18 mouse cellular contexts compared by ENCODE assay signal in genomic region chr9:57343752-57344151, GRCm38 (mm10).
DNase-seq lines count a peak whose midpoint lies in the region; ATAC-seq and TF ChIP-seq lines count a peak whose summit lies in the region.
"Had no signal": no experiment of that assay in that cellular context is flagged by ENCODE, and none has a peak within 500 bp of the region (broad histone marks: within the 10 kb centered on the region; RNA-seq: fewer than 3 reads in every experiment).

No protein-coding gene starts in this region.

- DNase-seq in lung, postnatal 36 days, result no peak
- peak; percentile 72 for DNase-seq in induced T-regulatory cell, adult 2 months (ENCODE audit: low read depth)
- DNase-seq in thymus, adult 2 months, result peak; percentile 34
- DNase-seq in left cerebral cortex, adult 11 months (ENCODE audit: low spot score), result no peak
- no peak for DNase-seq in kidney, postnatal 25 days
- DNase-seq: adrenal gland, adult 8-10 months; cerebellum, adult 11 months; cerebellum, postnatal 10 days; gastrocnemius, postnatal 14 days; heart, adult 18-20 months; kidney, adult 2 months had no signal

- TF ChIP-seq POLR2A in thymus, adult 2 months (IDR thresholded peaks at IDR 0.05; ENCODE audit: control insufficient read depth, extremely low read depth, insufficient read depth, low read length, poor library complexity), result no peak

- no peak overlapping the region for H3K9ac ChIP-seq in lung, embryonic 16.5 days (ENCODE audit: low read length)
- H3K9ac ChIP-seq: forebrain, embryonic 15.5 days; heart, embryonic 13.5 days; neural tube, embryonic 12.5 days had no signal

- H3K36me3 ChIP-seq in lung, embryonic 16.5 days (ENCODE audit: control insufficient read depth, insufficient read depth, low read length), result no peaks in the 10 kb centered on the region
- H3K36me3 ChIP-seq in thymus, adult 2 months (ENCODE audit: control insufficient read depth, insufficient read depth, low read length), result no peaks in the 10 kb centered on the region
- H3K36me3 ChIP-seq: forebrain, embryonic 15.5 days; heart, embryonic 13.5 days; neural tube, embryonic 12.5 days had no signal

- ATAC-seq in lung, embryonic 16.5 days (ENCODE audit: low read depth), result peak; percentile 76
- ATAC-seq in megakaryocyte progenitor cell, adult 5-6 weeks (replicated peaks; ENCODE audit: poor library complexity), result no peak
- ATAC-seq: forebrain, embryonic 15.5 days had no signal

- no peaks in the 10 kb centered on the region for H3K9me3 ChIP-seq in lung, embryonic 16.5 days (ENCODE audit: control insufficient read depth, low read length)
- H3K9me3 ChIP-seq: forebrain, embryonic 15.5 days; neural tube, embryonic 12.5 days had no signal

- H3K4me3 ChIP-seq in lung, embryonic 16.5 days (ENCODE audit: low read length), result no peak overlapping the region
- no peak overlapping the region for H3K4me3 ChIP-seq in thymus, adult 2 months (ENCODE audit: control insufficient read depth, insufficient read depth, low read length)
- H3K4me3 ChIP-seq: forebrain, embryonic 15.5 days; heart, embryonic 13.5 days; neural tube, embryonic 12.5 days had no signal

- peaks cover 4% of the 10 kb centered on the region; the same call in 1 of the 2 replicates for H3K4me1 ChIP-seq in lung, embryonic 16.5 days (replicated peaks; ENCODE audit: control insufficient read depth, insufficient read depth, low read length)
- H3K4me1 ChIP-seq in thymus, adult 2 months (replicated peaks; ENCODE audit: control insufficient read depth, insufficient read depth, low read length), result peaks cover 35% of the 10 kb centered on the region
- H3K4me1 ChIP-seq: forebrain, embryonic 15.5 days; neural tube, embryonic 12.5 days had no signal

- peak overlapping the region; percentile 41; the same call in 1 of the 2 replicates for H3K27ac ChIP-seq in lung, embryonic 16.5 days (ENCODE audit: low read length)
- H3K27ac ChIP-seq in thymus, adult 2 months (ENCODE audit: control insufficient read depth, insufficient read depth, low read length), result no peak overlapping the region
- H3K27ac ChIP-seq: forebrain, embryonic 15.5 days; heart, embryonic 13.5 days; neural tube, embryonic 12.5 days had no signal

- TF ChIP-seq CTCF in thymus, adult 2 months (IDR thresholded peaks at IDR 0.05; ENCODE audit: borderline replicate concordance, control insufficient read depth, extremely low read depth, insufficient read depth, low read length, poor library complexity), result no peak

- H3K27me3 ChIP-seq in lung, embryonic 16.5 days (ENCODE audit: control insufficient read depth, insufficient read depth, low read depth, low read length), result no peaks in the 10 kb centered on the region
- H3K27me3 ChIP-seq in thymus, adult 2 months (ENCODE audit: control insufficient read depth, insufficient read depth, low read length), result no peaks in the 10 kb centered on the region
- H3K27me3 ChIP-seq: forebrain, embryonic 15.5 days; heart, embryonic 13.5 days; neural tube, embryonic 12.5 days had no signal

- WGBS in lung, embryonic 16.5 days, result 58% methylated on average over 3 of the region's 3 CpGs
- WGBS in thymus, adult 2 months, result 32% methylated on average over 3 of the region's 3 CpGs

- H3K4me2 ChIP-seq in lung, embryonic 16.5 days (ENCODE audit: low read depth, low read length), result no peak overlapping the region
- H3K4me2 ChIP-seq: forebrain, embryonic 15.5 days; heart, embryonic 13.5 days; liver, embryonic 11.5 days; midbrain, embryonic 11.5 days; neural tube, embryonic 12.5 days had no signal

Comparison
In these comparisons a context has a peak if more than half of its experiments do, and no peak if none do; other contexts are left out.
1. DNase-seq: peak in induced T-regulatory cell, adult 2 months (single experiment) and thymus, adult 2 months (single experiment); none in lung, postnatal 36 days (single experiment), left cerebral cortex, adult 11 months (single experiment) and kidney, postnatal 25 days (0 of 2).